Mouse (Mus musculus) gastrocnemius, adult 2 months (tissue): ENCODE measurements around the gene Arid4b. TPM values are rescaled to one million over a fixed set of nuclear protein-coding genes. Genes with fewer than 3 reads are reported as not detected.
A peak's percentile ranks its signal among the peaks of the same experiment; 100 is the strongest.

Experiments
- DNase-seq: peaks from one replicate; pipeline ENCODE4 v3.0.0; 2022
- H3K27ac ChIP-seq: fragments of 200-600 bp; 2 replicates; pipeline ENCODE4 v1.8.1; 2022; ENCODE audit warnings: mild to moderate bottlenecking
- H3K4me3 ChIP-seq: fragments of 200-600 bp; 2 replicates; pipeline ENCODE4 v1.8.1; 2022; ENCODE audit warnings: mild to moderate bottlenecking, moderate library complexity
- CTCF ChIP-seq: fragments of 200-600 bp; IDR thresholded peaks from 2 replicates; pipeline ENCODE4 v1.8.1; 2022; ENCODE audit warnings: antibody characterized with exemption, mild to moderate bottlenecking, moderate library complexity
- intact Hi-C: fragments of 180-260 bp; cut with DNase I; formaldehyde crosslinking; loops from one replicate; pipeline ENCODE4 v1.15.1; 2025
- total RNA-seq, 2 experiments: library from RNA; stranded (reverse); gene quantifications; 2 replicates each; pipeline ENCODE4 v1.2.3; 2021

Gene Arid4b
- total RNA-seq, 2 experiments from 2014 or later = 14.0 TPM

DNA sequence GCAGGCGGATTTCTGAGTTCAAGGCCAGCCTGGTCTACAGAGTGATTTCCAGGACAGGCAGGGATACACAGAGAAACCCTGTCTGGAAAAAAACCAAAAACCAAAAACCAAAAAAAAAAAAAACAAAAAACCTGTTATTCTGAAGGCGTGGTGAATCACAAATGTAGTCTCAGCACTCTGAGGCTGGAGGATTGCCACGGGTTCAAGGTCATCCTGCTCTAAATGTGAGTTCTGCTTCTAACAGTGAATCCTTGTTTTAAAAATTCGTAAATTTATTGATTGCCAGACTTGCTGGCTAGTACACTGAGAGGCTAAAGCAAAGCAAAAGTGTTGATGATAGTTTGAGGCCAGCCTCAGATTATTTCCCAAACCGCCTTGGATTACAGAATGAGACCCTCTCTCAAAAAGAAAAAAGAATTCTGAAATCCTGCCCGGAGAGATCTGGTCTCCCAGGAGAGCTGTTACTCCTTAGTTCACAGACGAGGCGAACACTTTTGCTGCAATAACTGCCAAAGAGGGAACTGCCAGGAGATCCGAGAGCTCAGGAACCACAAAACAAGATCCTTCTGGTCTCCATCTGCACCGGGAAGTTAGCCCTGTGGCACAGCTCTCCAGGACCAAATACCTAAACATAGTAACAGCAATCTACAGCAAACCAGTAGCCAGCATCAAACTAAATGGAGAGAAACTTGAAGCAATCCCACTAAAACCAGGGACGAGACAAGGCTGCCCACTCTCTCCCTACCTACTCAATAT, 27.0 kb upstream of the Arid4b start:
- no peak for TF ChIP-seq CTCF
- intact Hi-C loops = loop anchor here (5.0 to 10.0 kb wide), 3 partner anchors 79 to 151 kb away; no protein-coding TSS in a partner anchor
- DNase-seq = peak; percentile 30

DNA sequence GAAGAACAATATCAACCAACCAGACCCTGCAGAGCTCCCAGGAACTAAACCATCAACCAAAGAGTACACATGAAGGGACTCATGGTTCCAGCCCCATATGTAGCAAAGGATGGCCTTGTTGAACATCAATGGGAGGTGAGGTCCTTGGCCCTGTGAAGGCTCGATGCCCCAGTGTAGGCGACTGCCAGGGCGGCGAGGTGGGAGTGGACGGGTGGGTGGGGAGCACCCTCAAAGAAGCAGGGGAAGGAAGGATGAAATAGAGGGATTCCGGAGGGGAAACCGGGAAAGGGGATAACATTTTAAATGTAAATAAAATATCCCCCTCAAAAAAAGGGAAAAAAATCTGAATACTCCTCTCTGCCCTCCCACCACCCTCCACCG, 24.1 kb upstream of the Arid4b start:
- Histone ChIP-seq H3K27ac (peak overlapping the region; percentile 99), H3K4me3 (peak overlapping the region; percentile 88)
- intact Hi-C loops = loop anchor here (1.0 to 10.0 kb wide), 4 partner anchors 24 to 154 kb away; partner anchors contain the start of genes Arid4b and Ggps1
- DNase-seq = peak; percentile 21
- TF ChIP-seq CTCF = no peak

More for the DNA sequence above, 27.0 kb upstream of the Arid4b start:
- H3K4me3 ChIP-seq = no peak overlapping the region
- H3K27ac ChIP-seq = peak overlapping the region; percentile 57

DNA sequence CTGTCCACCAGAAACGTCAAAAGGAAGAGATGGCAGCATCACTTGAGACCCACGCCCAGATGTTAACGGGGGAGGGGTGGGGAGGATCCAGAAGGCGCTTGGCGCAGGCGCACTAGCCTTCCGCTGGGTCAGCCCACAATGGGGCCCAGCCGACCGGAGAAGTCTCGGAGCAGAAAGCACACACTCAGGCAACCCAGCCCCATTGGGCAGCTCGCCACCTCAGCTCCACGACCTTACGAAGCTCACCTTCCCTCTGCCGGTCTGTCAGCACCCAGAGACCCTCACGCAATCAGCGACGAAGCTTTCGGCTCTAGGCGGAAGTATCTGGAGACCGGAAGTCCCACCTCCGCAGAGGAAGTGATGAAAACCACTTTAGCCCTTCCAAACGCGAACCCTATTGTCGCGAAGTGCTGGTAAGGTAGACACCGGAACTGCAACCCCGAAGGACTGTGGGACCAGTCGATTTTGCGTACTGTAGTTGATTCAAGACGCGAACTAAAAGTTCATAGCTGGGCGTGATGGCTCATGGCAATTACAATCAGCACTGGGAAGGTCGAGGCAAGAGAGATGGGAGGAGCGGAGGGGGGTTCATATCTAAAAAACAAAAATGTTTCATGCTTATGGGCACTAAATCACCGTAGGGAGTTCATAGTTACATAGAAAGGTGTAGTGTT, 23.6 kb upstream of the Arid4b start, which contains the start of gene Tbce:
Gene Tbce, minus strand, starts transcription at position 347 of the 674 bp plus-strand sequence.
- H3K4me3 ChIP-seq = peak within 1 kb of the TSS; percentile 88
- intact Hi-C loops = loop anchor here (1.0 to 10.0 kb wide), 4 partner anchors 24 to 155 kb away; partner anchors contain the start of genes Arid4b and Ggps1
- peak; percentile 32; the same call in 1 of the 2 replicates for TF ChIP-seq CTCF
- peak; percentile 92 for DNase-seq
- peak within 1 kb of the TSS; percentile 99 for H3K27ac ChIP-seq

DNA sequence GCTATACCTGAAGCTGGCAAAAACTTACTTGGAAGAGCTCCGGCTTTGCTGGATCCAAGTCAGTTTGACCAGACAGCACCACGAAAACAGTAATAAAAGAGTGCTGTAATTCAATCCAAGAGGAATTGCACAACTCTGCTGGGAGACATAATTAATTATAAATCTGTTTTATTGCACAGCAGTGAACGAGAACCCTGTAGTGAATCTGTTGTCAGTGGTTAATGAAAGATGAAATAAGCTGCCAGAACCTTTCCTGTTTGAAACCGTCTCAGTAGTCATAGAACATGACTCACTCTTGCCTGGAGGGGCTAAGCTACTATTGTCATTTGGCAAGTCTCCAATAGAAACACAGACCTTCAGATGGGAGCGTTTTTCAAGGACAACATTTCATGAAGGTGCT, 22.8 kb upstream of the Arid4b start:
- TF ChIP-seq CTCF = no peak
- peak overlapping the region; percentile 88 for H3K4me3 ChIP-seq
- H3K27ac ChIP-seq = peak overlapping the region; percentile 99
- intact Hi-C loops = no loop called here
- no peak for DNase-seq

DNA sequence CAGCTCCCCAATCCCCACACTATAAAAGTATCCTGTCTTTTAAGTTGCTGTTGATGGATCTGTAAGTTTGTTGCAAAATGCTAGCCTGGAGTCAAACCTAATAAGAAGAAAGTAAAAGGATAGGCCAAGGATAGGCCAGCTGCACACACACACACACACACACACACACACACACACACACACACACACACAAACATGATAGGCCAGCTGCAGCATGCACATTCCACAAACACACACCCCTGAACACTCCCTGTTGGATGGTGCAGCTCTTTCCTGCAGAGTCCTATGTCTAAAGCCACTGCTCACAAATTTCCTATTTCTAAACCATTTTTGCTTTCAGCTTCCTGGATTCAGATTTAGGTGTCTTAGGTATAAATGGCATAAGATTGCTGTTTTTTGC, 19.2 kb upstream of the Arid4b start:
- no peak overlapping the region for H3K4me3 ChIP-seq
- intact Hi-C loops = no loop called here
- no peak for DNase-seq
- H3K27ac ChIP-seq = no peak overlapping the region
- TF ChIP-seq CTCF = no peak

DNA sequence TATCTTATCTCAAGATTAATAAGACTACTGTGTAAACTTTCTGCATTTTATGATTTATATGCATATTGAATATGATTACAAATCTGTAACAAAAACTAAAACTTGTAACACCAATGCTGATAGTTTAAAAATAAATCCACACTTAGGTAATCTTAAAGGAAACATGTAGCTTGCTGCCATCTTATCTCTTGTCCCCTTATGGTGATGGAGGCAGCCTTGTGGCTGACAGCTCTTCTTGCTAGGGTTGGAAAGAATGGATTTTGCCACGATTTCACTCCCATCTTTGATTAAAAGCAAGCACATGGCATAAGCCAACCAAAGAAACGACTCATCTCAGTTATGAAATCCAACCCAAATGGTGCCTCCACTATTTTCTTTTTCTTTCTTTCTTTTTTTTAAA, 18.5 kb upstream of the Arid4b start:
- no peak for DNase-seq
- no peak for TF ChIP-seq CTCF

DNA sequence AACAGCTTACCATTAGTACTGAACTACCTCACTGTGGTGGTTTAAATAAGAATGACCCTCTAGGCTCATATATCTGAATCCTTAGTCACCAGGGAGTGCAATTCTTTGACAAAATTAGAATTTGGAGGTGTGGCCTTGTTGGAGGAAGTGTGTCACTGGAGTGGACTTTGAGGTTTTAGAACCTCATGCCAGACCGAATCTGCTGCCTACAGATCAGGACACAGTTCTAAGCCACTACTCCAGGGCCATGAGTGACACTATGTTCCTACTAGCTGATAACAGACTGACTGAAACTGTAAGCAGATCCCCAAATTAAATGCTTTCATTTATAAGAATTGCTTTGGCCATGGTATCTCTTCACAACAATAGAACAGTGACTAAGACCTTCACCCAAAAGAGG, 13.2 kb upstream of the Arid4b start:
- H3K4me3 ChIP-seq = no peak overlapping the region
- DNase-seq = no peak
- TF ChIP-seq CTCF = no peak
- intact Hi-C loops = no loop called here
- no peak overlapping the region for H3K27ac ChIP-seq

More for the DNA sequence above, 18.5 kb upstream of the Arid4b start:
- intact Hi-C loops = no loop called here
- Histone ChIP-seq H3K4me3 (no peak overlapping the region), H3K27ac (no peak overlapping the region)

DNA sequence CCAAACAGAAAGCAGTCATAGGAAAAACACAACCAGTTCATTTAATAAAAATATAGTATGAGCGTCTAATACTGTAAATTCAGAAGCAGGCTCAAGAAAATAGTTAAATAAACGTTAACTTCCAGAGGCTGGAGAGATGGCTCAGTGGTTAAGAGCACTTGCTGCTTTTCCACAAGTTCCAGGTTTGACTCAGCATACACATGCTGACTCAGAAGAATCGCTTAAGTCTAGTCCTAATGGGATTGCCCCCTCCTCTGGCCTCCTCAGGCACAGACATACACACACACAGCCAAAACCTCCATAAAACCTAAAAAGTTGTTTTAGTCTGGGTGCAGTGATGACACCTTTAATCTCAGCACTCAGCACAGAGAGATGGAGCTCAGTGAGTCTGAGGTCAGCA, 6.2 kb upstream of the Arid4b start:
- intact Hi-C loops = no loop called here
- no peak overlapping the region for H3K27ac ChIP-seq

DNA sequence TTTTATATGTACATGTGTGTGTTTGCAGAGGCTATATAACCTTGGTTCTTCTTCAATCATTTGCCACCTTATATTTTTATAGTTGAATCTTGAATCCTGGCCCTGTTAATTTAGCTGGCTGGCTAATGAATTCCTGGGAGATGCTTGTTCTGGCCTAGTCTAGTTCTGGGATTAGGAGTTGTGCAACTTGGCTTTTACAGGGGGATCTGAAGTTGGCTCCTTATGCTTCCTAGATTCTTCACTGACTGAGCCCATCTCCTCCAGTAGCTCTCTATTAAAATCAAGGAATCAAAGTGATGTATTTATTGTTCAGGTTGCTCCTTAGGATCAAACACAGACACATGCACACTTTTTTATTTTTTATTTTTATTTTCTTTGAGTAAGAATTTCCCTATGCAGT, 3.5 kb upstream of the Arid4b start:
- intact Hi-C loops = no loop called here
- TF ChIP-seq CTCF = no peak
- Histone ChIP-seq H3K4me3 (no peak overlapping the region), H3K27ac (no peak overlapping the region)
- DNase-seq = no peak

More for the DNA sequence above, 6.2 kb upstream of the Arid4b start:
- TF ChIP-seq CTCF = no peak
- H3K4me3 ChIP-seq = no peak overlapping the region
- DNase-seq = no peak

DNA sequence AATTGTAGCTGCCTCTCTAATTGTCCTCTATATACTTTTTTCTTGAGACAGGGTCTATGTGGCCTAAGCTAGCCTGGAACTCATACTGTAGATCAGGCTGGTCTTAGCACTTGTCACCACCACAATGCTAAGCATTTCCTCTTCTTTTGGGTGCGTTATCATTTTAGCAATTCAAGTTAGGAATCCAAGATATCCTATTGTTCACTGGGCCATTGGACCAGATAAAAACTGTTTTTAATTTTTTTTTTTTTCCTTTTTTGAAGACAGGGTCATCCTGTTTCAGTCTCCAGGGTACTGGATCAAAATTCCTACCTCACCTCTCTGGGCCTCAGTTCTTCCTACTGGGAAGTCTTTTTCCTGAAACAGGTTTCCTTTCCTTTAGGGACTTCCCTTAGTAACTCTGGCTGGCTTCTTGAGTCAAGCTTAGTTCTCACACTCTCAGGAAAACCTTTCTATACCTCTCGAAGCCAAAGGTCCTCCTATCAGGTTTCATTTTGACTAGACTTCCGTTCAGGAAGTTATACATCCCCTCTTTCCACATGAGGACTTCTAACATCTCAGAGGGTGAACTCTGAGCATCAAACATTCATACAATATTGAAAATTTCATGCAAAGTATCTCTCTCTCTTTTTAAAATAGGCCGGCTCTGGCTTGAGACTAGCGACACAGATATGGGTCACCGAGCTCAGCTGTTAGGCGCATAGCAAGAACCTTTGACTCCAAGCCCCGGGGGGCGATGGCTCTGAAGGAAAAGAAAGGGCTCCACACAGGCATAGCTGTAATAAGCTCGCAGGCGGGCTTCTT, 621 bp upstream of the Arid4b start:
- no peak for TF ChIP-seq CTCF
- Histone ChIP-seq H3K4me3 (peak overlapping the region; percentile 95), H3K27ac (peak overlapping the region; percentile 94)
- intact Hi-C loops = loop anchor here (1.0 to 10.0 kb wide), 3 partner anchors 23 to 105 kb away; partner anchors contain the start of gene Tbce
- DNase-seq = no peak

DNA sequence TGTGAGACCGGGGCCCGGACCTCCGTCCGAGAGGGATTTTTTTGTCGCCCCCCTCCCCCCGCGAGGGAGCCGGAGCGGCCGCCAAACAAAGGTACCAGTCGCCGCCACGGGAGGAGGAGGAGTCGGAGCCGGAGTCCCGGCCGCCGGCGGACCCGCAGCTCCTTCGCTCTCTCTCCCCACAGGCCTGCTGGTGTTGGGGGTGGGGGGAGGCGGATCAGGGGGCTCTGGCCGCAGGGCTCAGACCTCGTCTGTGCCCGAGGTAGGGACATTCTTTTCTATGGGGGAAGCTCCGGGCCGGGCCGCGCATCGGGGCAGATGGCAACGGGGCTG, 875 bp downstream of the Arid4b start:
- peak overlapping the region; percentile 98 for H3K4me3 ChIP-seq
- DNase-seq = no peak
- intact Hi-C loops = loop anchor here (1.0 to 10.0 kb wide), 3 partner anchors 25 to 107 kb away; partner anchors contain the start of gene Tbce
- no peak for TF ChIP-seq CTCF
- peak overlapping the region; percentile 95 for H3K27ac ChIP-seq

DNA sequence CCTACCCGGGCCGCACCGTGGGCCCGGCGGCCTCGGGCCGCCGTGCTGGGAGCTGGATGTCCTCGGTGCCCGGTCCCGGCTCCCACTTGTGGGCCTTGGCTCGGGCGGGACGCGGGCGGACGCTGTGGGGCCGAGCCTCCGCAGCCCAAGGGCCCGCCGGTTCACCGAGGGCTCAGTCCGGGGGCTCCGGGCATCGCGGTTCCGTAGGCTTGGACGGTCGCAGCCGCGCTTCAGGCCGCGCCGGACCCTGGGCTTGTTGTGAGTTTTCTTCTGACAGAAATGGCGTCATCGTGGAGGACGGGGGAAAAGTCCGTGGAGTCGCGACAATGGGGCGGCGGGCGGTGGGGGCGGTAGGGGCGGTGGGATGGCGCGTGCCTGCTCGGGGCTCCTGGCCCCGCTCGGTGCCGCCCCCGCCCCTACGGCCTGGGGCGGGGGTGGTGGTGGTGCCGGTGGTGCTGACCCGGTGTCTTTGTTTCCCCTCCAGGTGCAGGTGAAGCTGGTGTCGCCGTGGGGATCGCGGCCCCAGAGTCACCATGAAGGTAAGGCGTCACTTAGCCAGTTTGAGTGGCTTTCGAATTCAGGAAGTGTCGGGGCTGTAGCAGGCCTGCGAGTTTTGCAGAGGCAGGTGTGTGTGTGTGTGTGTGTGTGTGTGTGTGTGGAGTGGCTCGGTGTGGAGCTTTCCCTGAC, 1.5 kb downstream of the Arid4b start:
- intact Hi-C loops = loop anchor here (5.0 to 10.0 kb wide), 3 partner anchors 70 to 113 kb away; no protein-coding TSS in a partner anchor

More for the DNA sequence above, 1.5 kb downstream of the Arid4b start:
- H3K4me3 ChIP-seq = peak overlapping the region; percentile 98
- peak; percentile 44 for DNase-seq
- TF ChIP-seq CTCF = no peak
- peak overlapping the region; percentile 95 for H3K27ac ChIP-seq
